Mouse (Mus musculus) heart, postnatal 0 days (tissue): Measurements from ENCODE around the gene Epb41l4b. TPM values are rescaled to one million over a fixed set of nuclear protein-coding genes. Genes with fewer than 3 reads are reported as not detected.

Source experiments
- ATAC-seq: fragments of 200-750 bp; cut with Nextera tagmentation; 2 replicates; pipeline ENCODE4 v1.8.0; 2017; ENCODE audit warnings: low read depth, moderate number of reproducible peaks, moderate library complexity; ENCODE audit not compliant: insufficient read depth
- DNase-seq: peaks from one replicate; pipeline ENCODE4 v3.0.0-alpha.2; 2016; ENCODE audit warnings: low spot score
- H3K27ac ChIP-seq: fragments of 300-500 bp; sonication (generic); 2 replicates; pipeline ENCODE4 v1.5.1; 2014; ENCODE audit warnings: low read depth, mild to moderate bottlenecking
- H3K27me3 ChIP-seq: fragments of 300-500 bp; sonication (generic); 2 replicates; pipeline ENCODE4 v1.6.1; 2014; ENCODE audit warnings: low read length, mixed read lengths; ENCODE audit not compliant: control insufficient read depth, insufficient read depth
- H3K36me3 ChIP-seq: fragments of 300-500 bp; sonication (generic); replicated peaks from 2 replicates; pipeline ENCODE4 v1.6.1; 2014; ENCODE audit warnings: low read length, mixed read lengths; ENCODE audit not compliant: control insufficient read depth, insufficient read depth
- H3K4me1 ChIP-seq: fragments of 300-500 bp; sonication (generic); 2 replicates; pipeline ENCODE4 v1.6.1; 2014; ENCODE audit warnings: antibody characterized with exemption; ENCODE audit not compliant: control insufficient read depth, insufficient read depth
- H3K4me2 ChIP-seq: fragments of 300-500 bp; sonication (generic); 2 replicates; pipeline ENCODE4 v1.6.1; 2014; ENCODE audit warnings: low read depth, mild to moderate bottlenecking, low read length, moderate library complexity
- H3K4me3 ChIP-seq: fragments of 300-500 bp; sonication (generic); 2 replicates; pipeline ENCODE4 v1.5.1; 2014; ENCODE audit warnings: low read depth, low read length
- H3K9ac ChIP-seq: fragments of 300-500 bp; sonication (generic); replicated peaks from 2 replicates; pipeline ENCODE4 v1.6.1; 2014; ENCODE audit warnings: low read depth, low read length, mixed read lengths
- H3K9me3 ChIP-seq: fragments of 300-500 bp; sonication (generic); replicated peaks from 2 replicates; pipeline ENCODE4 v1.6.1; 2016; ENCODE audit warnings: low read length; ENCODE audit not compliant: control insufficient read depth
- CTCF ChIP-seq: IDR thresholded peaks from 2 replicates; pipeline ENCODE4 v1.5.1; 2016; ENCODE audit warnings: antibody characterized with exemption, control low read depth, low read depth
- EP300 ChIP-seq: IDR thresholded peaks from 2 replicates; pipeline ENCODE4 v1.6.1; 2016; ENCODE audit warnings: antibody characterized with exemption, low read depth
- WGBS: fragments of 180-500 bp; shearing (Covaris S2); extraction: QIAGEN DNeasy Blood & Tissue Kit; methylation state at CpG from one replicate; pipeline ENCODE4 v1.1.7; 2014; 5-methylcytosine and 5-hydroxymethylcytosine counted together
- polyA plus RNA-seq: library from polyadenylated mRNA; unstranded; fragments of >200 nt; fragmentation: Nextera tagmentation; extraction: Ambion mirVana; gene quantifications from 2 replicates; pipeline ENCODE4 v1.2.1, GENCODE M21; 2015
- total RNA-seq: library from RNA; depleted of rRNA; stranded (reverse); fragments of >200 nt; gene quantifications from 2 replicates; pipeline ENCODE4 v1.2.3, GENCODE M21; 2014; ENCODE audit warnings: low replicate concordance

The Epb41l4b gene
- total and polyA plus RNA-seq, 2 experiments from 2014 or later = 0.19 to 0.37 TPM

DNA sequence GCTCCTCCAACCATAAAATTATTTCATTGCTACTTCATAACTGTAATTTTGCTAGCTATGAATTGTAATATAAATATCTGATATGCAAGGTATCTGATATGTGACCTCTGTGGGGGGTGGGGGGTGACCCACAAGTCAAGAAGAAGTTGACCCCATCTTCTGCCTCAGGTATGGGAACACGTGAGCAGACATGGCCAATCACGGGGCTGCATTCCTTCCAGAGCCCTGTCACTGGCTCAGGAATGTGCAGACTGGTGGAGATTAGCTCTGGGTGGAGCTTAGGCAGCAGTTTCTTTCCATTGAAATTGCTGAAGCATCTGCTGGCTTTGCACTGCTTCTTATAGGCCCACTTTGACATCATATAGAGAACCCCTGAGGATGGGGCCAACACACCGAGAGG, 4.9 kb upstream of the Epb41l4b start:
- TF ChIP-seq EP300 (no peak), CTCF (no peak)
- H3K4me1 ChIP-seq = no peaks in the 10 kb centered on the region
- H3K9ac ChIP-seq = no peak overlapping the region
- no peak overlapping the region for H3K27ac ChIP-seq
- H3K9me3 ChIP-seq = no peaks in the 10 kb centered on the region
- H3K36me3 ChIP-seq = no peaks in the 10 kb centered on the region
- 26% methylated on average over 3 of the region's 3 CpGs for WGBS
- H3K4me2 ChIP-seq = no peak overlapping the region
- no peak for DNase-seq
- no peak overlapping the region for H3K4me3 ChIP-seq
- H3K27me3 ChIP-seq = peaks cover 15% of the 10 kb centered on the region
- ATAC-seq = no peak

DNA sequence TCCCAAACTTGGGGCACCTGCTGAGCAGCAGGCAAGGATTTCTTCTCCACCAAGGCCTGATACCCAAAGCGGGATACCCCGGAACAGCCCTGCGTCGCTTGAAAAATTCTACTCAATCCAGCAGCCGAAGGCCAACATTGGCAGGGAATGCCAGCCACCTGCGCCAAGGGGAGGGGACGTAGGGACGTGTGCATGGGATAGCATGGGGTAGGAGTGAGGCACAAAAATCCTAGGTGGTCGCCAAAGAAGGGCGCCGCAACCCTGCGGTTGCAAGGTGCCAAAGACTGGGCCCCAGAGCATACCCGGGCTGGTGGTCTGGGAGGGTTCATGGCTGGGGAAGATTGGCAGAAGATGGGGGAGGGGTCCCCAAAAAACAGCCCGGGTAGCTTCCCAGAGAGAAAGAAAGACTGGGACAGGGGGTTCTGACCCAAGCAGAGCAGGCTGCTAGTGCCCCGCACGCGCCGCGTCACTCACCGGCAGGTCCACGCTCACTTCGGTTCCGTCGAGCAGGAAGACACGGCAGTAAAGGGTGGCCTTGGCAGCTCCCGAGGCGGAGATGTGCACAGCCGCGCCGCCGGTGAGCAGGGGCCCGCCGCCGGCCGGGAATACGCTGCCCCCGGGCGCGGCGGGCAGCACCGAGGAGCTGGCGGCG, 737 bp downstream of the Epb41l4b start:
- Histone ChIP-seq H3K4me2 (peak overlapping the region; percentile 96), H3K27me3 (peaks cover 45% of the 10 kb centered on the region), H3K27ac (no peak overlapping the region), H3K4me3 (peak overlapping the region; percentile 61), H3K36me3 (no peaks in the 10 kb centered on the region), H3K9ac (peak overlapping the region; percentile 48), H3K9me3 (no peaks in the 10 kb centered on the region), H3K4me1 (no peaks in the 10 kb centered on the region)
- TF ChIP-seq CTCF (no peak), EP300 (no peak)
- 2% methylated on average over 39 of the region's 43 CpGs for WGBS
- DNase-seq (no peak), ATAC-seq (peak; percentile 16; the same call in 1 of the 2 replicates)

DNA sequence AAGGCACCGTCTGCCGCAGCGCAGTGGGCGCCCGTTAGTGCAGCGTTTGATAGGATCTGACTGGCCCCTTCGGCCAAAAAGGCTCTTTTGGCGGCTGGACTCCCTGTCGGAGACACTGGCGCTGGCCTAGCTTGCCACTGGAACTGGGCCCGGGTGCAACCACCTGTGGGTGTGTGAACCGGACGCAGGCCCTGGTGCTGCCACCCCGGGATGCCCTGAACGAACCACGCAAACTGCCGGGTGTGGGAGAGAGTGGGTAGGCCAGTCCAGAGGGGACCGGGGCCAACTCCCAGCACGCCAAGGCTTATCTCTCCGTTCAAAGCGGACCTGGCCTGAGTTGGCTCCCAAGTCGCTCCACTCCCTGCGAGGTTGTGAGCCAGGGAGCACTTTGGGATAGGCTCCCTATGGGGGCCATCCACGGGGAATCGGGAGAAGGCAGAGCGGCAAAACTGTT, 1.3 kb downstream of the Epb41l4b start:
- ATAC-seq (no peak), DNase-seq (no peak)
- Histone ChIP-seq H3K4me1 (no peaks in the 10 kb centered on the region), H3K27me3 (peaks cover 45% of the 10 kb centered on the region), H3K9ac (no peak overlapping the region), H3K4me3 (peak overlapping the region; percentile 61), H3K4me2 (peak overlapping the region; percentile 96), H3K36me3 (no peaks in the 10 kb centered on the region), H3K9me3 (no peaks in the 10 kb centered on the region), H3K27ac (no peak overlapping the region)
- WGBS = 16% methylated on average over 26 of the region's 26 CpGs
- TF ChIP-seq CTCF (no peak), EP300 (no peak)

DNA sequence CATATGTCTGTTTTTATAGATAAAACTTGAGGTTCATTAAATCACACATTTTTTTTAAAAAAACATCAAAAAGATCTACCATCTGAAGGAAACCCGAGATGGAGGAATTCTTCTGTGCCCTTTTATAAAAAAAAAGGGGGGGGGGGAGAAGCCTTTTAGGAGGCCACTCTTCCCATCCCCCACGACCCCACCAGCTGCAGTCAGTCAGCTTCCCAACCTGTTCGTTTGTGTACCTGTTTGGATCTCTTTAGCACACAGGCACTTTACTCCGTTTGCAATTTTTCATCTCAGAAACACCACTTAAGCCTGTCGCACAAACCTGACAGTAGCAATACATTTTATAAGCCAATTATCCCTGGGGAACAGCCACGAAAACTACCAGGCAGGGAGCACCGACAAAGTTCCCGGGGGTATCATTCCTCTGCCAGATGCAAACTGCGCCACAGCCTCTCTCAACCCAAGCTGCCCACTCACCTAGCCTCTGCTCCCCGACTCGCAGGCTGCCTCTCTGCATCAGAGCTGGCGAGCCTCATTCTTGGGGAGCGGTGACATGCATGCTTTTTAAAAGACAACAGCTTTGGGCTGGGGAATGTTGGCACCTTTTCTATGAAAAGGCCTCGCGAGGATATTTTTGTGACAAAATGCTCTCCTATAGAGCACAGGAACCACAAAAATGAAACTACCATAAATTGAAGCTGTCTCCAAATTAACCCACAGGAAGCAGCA, 2.1 kb downstream of the Epb41l4b start:
- H3K9ac ChIP-seq = no peak overlapping the region
- WGBS = 59% methylated on average over 15 of the region's 15 CpGs
- H3K36me3 ChIP-seq = no peaks in the 10 kb centered on the region
- H3K27me3 ChIP-seq = peaks cover 45% of the 10 kb centered on the region
- no peak overlapping the region for H3K27ac ChIP-seq
- no peaks in the 10 kb centered on the region for H3K9me3 ChIP-seq
- H3K4me1 ChIP-seq = no peaks in the 10 kb centered on the region
- H3K4me2 ChIP-seq = no peak overlapping the region
- no peak overlapping the region for H3K4me3 ChIP-seq
- no peak for DNase-seq
- TF ChIP-seq EP300 (no peak), CTCF (no peak)
- no peak for ATAC-seq

DNA sequence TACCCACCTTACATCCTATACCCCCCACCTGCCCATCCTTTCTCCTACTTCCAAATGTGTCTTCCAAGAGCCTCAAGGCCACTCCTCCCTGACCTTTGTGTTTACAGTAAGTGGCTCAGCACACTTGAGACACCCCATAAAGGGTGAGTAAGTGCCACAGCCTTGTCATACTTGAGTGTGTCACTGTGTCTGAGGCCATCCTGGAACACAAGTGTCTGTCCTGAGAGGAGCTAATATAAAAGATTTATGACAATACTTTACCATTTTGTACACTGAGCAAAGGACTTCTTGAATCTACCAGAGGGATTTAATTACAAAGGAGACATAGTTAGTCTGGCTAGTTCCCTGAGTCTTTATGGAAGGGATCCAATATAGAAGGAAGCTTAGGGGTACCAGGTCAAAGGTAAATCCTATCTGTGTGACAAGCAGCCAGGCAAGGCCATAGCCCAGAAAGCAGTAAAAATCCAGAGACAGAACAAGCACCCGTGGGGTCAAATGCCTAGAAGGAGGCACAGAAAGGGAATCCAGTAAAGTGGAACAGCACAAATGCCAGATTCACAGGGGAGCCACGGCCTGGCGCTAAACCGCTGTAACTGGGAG, 2.9 kb downstream of the Epb41l4b start:
- ATAC-seq = no peak
- H3K27me3 ChIP-seq = peaks cover 41% of the 10 kb centered on the region
- no peak for DNase-seq
- no peak for TF ChIP-seq EP300
- TF ChIP-seq CTCF = no peak
- no peak overlapping the region for H3K4me2 ChIP-seq
- no peak overlapping the region for H3K9ac ChIP-seq
- no peaks in the 10 kb centered on the region for H3K9me3 ChIP-seq
- H3K36me3 ChIP-seq = no peaks in the 10 kb centered on the region
- H3K4me3 ChIP-seq = no peak overlapping the region
- WGBS = 85% methylated on average over 4 of the region's 4 CpGs
- H3K27ac ChIP-seq = no peak overlapping the region
- no peaks in the 10 kb centered on the region for H3K4me1 ChIP-seq
